Mouse (Mus musculus): ENCODE results near the gene March5.

March5 gene

DNA sequence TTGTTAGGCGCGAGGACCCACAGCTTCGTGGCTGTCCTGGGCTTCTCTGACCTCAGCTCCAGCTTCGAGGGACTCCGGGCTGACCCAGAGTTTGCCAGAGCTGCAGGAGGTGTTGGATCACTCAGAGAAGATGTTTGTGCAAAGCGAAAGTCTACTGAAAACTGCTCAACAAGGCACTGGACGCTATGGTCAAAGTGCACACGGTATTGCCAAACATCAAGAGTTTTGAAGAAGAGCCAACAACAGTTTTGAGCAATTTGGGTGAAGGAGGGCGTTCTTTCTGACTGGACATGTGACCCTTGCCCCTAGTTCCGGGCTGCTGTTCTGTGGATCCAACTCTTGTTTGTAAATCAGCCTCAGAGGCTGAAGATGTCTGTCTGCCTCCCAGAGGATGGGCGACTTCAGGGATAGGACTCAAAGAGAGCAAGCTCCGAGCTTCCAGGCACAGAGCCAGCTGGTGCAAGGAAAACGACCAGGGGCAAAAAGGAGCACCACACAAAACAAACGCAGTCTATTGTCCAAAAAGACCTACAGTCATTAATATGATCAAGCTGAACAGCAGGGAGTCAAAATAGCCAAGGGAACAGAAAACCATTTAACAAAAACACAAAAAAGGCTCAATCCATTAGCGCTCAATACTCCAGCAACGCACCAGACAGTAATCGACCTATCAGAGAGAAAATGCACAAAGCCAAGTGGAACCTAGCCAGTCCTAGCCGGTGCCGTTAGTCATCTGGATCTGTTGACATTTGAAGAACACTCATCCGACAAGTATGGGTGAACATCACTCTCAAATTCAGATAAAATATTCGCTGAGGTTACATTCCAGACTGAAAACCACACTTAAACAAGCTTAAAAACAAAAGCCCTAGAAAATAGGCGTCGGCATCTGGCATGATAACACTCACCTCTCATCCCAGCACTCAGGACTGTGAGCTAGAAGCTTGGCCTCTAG lies 56.9 kb downstream of the March5 start:
- peak; percentile 64 for DNase-seq (ENCODE audit: low spot score)

DNA sequence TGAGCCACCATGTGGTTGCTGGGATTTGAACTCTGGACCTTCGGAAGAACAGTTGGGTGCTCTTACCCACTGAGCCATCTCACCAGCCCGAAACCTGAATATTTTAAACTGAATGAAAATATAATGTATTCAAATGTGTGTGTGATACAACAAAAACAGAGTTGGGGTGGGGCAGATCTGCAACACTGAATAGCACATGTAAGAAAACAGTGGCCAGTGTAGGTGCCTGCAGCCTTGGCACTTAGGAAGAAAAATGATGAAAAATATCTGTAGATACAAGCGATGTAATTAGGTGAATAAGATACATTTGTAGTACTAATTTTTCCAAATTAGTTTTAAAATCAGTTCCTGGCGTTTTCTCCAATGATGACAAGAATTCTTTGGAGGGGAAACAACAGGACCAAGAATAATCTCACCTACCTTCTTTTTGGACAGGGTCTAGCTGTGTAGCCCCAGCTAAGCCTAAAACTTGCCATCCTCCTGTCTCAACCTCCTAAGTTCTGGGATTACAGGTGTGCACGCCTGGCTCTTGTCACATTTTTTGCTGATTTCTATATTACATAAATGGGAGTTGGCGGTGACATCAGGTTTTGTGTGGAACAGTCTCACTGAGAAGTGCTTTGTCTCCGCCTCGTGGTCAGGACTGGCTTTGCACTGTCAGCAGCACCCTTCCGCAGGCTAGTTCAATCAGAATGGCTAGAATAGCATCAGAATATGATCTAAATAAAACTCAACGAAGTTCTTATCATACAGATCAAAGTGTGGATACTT lies 58.2 kb downstream of the March5 start:
- DNase-seq (ENCODE audit: low spot score) = peak; percentile 95

DNA sequence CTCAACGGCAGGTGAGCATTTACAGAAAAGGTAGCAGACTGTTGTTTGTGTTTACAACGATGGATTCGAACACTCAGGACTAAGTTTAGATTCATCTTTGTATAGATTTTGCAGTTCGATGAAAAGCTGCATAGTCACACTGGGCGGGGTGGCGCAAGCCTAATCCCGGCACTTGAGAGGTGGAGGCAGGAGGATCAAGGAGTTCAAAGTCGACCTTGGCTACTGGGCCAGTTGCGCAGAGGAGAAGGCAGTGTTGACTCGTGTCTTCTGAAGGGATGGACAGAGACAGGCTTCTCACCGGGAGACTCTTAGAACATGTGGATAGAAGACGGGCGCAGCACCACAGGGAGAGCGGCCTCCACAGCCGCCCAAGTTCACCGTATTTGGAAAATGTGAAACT lies 61.8 kb downstream of the March5 start:
- DNase-seq (ENCODE audit: low spot score) = no peak

Data from urinary bladder, postnatal 14 days (tissue).